Mouse (Mus musculus) liver, postnatal 0 days (tissue): Measurements from ENCODE around the gene Nwd1. TPM values are rescaled to one million over a fixed set of nuclear protein-coding genes. Genes with fewer than 3 reads are reported as not detected.
A peak's percentile ranks its signal among the peaks of the same experiment; 100 is the strongest.
"Not testable (repeated sequence)": the region's sequence is repeated elsewhere in the genome, so short reads cannot be mapped to it uniquely, and the experiment has no call there.

ENCODE experiments used
- ATAC-seq: fragments of 200-750 bp; cut with Nextera tagmentation; 2 replicates; pipeline ENCODE4 v1.8.0; 2017; ENCODE audit warnings: mild to moderate bottlenecking, moderate library complexity
- DNase-seq: peaks from one replicate; pipeline ENCODE4 v3.0.0-alpha.2; 2016
- H3K27ac ChIP-seq: fragments of 300-500 bp; sonication (generic); 2 replicates; pipeline ENCODE4 v1.5.1; 2014; ENCODE audit warnings: antibody characterized with exemption, moderate library complexity, mild to moderate bottlenecking, low read depth
- H3K27me3 ChIP-seq: fragments of 300-500 bp; sonication (generic); 2 replicates; pipeline ENCODE4 v1.6.1; 2014; ENCODE audit warnings: low read length, control low read depth, mixed read lengths; ENCODE audit not compliant: insufficient read depth
- H3K36me3 ChIP-seq: fragments of 300-500 bp; sonication (generic); replicated peaks from 2 replicates; pipeline ENCODE4 v1.6.1; 2014; ENCODE audit warnings: mild to moderate bottlenecking, control low read depth, low read length, moderate library complexity, mixed read lengths; ENCODE audit not compliant: insufficient read depth
- H3K4me1 ChIP-seq: fragments of 300-500 bp; sonication (generic); 2 replicates; pipeline ENCODE4 v1.6.1; 2014; ENCODE audit warnings: antibody characterized with exemption, mild to moderate bottlenecking, control low read depth; ENCODE audit not compliant: insufficient read depth
- H3K4me2 ChIP-seq: fragments of 300-500 bp; sonication (generic); 2 replicates; pipeline ENCODE4 v1.6.1; 2014; ENCODE audit warnings: low read depth, mild to moderate bottlenecking, low read length, moderate library complexity, mixed read lengths
- H3K4me3 ChIP-seq: fragments of 300-500 bp; sonication (generic); 2 replicates; pipeline ENCODE4 v1.5.1; 2014; ENCODE audit warnings: low read depth, low read length
- H3K9ac ChIP-seq: fragments of 300-500 bp; sonication (generic); replicated peaks from 2 replicates; pipeline ENCODE4 v1.6.1; 2014; ENCODE audit warnings: mild to moderate bottlenecking, moderate library complexity
- H3K9me3 ChIP-seq: fragments of 300-500 bp; sonication (generic); 2 replicates; pipeline ENCODE4 v1.6.1; 2016; ENCODE audit warnings: mild to moderate bottlenecking, control low read depth, low read length, mixed read lengths
- CTCF ChIP-seq: sonication (generic); IDR thresholded peaks from 2 replicates; pipeline ENCODE4 v1.5.1; 2016; ENCODE audit warnings: antibody characterized with exemption, low read depth
- EP300 ChIP-seq: IDR thresholded peaks from 2 replicates; pipeline ENCODE4 v1.6.1; 2016; ENCODE audit warnings: antibody characterized with exemption, low read depth, mild to moderate bottlenecking
- WGBS: fragments of 180-500 bp; shearing (Covaris S2); extraction: QIAGEN DNeasy Blood & Tissue Kit; methylation state at CpG from one replicate; pipeline ENCODE4 v1.1.7; 2014; ENCODE audit not compliant: insufficient replicate concordance; 5-methylcytosine and 5-hydroxymethylcytosine counted together
- polyA plus RNA-seq: library from polyadenylated mRNA; unstranded; fragments of >200 nt; fragmentation: Nextera tagmentation; extraction: Ambion mirVana; gene quantifications from 2 replicates; pipeline ENCODE4 v1.2.1, GENCODE M21; 2015

The Nwd1 gene
- polyA plus RNA-seq, 1 experiment from 2014 or later, result not detected

DNA sequence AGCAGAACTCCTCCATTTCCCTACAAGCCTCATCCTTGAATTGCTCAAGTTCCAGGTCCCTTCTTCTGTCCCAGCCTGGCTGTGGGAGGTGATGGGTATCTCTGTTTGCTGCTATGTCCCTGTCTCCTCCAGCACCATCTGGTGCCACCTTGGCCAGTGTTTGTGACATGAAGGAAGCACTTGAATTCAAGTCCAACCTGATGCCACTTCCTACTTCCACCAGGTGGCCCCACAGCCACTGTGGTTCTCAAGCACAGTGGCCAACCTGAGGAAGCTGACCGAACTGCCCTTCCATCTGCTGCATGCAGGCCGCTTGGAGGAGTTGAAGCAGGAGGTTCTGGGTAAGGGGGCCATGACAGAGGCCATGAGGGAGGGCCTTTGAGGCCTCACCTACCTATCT, 27.7 kb downstream of the Nwd1 start:
- Histone ChIP-seq H3K4me2 (no peak overlapping the region), H3K36me3 (no peaks in the 10 kb centered on the region), H3K4me1 (no peaks in the 10 kb centered on the region), H3K27ac (no peak overlapping the region), H3K27me3 (no peaks in the 10 kb centered on the region), H3K9ac (no peak overlapping the region), H3K9me3 (no peaks in the 10 kb centered on the region), H3K4me3 (no peak overlapping the region)
- ATAC-seq (no peak), DNase-seq (no peak)
- 75% methylated on average over 2 of the region's 2 CpGs for WGBS
- TF ChIP-seq EP300 (no peak), CTCF (peak; percentile 47)

DNA sequence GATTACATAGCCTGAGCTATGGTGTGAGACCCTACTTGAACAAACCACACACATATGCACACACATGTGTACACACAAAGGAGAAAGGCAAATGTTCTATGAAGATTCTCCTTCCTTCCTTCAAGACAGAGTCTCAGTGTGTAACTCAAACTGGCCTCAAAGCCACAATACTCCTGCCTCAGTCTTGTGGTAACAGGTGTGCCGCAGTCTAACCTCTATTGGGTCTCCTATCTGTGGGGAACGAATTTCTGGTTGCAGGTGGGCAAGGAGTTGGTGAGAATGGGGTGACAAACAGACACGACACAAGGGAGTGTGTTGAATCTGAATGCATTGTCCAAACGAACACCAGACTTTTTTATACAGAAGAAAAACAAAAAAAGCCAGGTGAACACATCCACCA, 29.9 kb downstream of the Nwd1 start:
- no peaks in the 10 kb centered on the region for H3K4me1 ChIP-seq
- no peaks in the 10 kb centered on the region for H3K27me3 ChIP-seq
- no peak for TF ChIP-seq CTCF
- no peak for TF ChIP-seq EP300
- no peak for ATAC-seq
- H3K9me3 ChIP-seq, result no peaks in the 10 kb centered on the region
- H3K9ac ChIP-seq, result no peak overlapping the region
- no peaks in the 10 kb centered on the region for H3K36me3 ChIP-seq
- no peak overlapping the region for H3K27ac ChIP-seq
- no peak overlapping the region for H3K4me2 ChIP-seq
- H3K4me3 ChIP-seq, result no peak overlapping the region
- WGBS, result 54% methylated on average over 4 of the region's 4 CpGs
- no peak for DNase-seq

DNA sequence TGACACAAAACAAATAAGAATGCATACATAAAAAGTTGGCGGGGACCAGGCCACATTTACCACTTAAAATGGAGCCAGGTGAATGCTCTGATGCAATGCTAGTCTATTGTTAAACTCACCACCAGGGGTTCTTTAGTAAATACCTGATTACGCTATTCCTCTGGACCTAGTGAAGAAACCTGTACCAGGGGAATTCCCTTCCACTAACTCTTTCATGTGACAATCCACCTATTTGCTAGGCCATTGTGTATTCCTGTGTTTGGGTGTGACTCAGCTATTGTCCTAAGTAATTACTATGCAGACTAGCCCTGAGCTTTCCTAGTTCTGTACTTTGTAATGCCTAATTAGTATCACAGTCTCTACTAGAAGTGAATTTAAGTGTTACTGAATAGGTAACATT, 30.3 kb downstream of the Nwd1 start:
- not testable (repeated sequence) for H3K9ac ChIP-seq, H3K27me3 ChIP-seq, H3K27ac ChIP-seq, H3K36me3 ChIP-seq, DNase-seq, H3K9me3 ChIP-seq, ATAC-seq, H3K4me1 ChIP-seq, H3K4me3 ChIP-seq, H3K4me2 ChIP-seq
- WGBS, result 56% methylated on average over 2 of the region's 2 CpGs

DNA sequence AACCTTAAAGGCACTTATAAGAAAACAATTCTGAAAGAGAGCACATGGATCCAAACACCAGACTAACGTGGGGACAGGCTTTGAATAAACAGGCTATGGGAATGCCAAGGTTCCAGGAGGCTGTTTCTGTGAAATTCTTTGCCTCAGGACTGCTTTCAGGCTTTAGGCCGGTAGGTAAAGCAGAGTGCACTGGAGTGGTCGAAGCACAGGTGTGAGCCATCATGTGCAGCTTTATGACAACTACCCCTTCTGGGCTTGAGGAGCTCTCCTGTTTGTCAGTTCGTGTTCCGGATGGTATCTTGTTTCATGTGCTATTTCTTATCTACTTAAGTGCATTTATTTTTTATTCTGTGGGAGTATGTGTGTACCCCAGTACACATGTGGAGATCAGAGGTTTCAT, 30.8 kb downstream of the Nwd1 start:
- WGBS, result 64% methylated on average over 5 of the region's 5 CpGs
- H3K27me3 ChIP-seq, result no peaks in the 10 kb centered on the region
- ATAC-seq, result no peak

DNA sequence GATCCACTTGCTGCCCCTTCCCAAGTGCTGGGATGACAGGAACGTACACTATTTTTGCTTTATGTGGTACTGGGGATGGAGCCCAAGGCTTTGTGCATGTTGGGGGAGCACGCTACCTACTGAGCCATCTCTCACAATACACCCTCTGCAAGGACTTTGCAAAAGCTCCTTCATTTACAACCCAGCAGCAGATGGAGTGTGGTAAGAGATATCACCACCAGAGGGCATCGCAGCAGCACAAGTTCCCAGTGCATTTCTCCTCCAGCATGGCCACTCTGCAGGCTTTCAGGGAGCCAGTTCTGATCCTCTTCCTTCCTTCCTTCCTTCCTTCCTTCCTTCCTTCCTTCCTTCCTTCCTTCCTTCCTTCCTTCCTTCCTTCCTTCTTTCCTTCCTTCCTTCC, 33.6 kb downstream of the Nwd1 start:
- Histone ChIP-seq H3K9me3 (no peaks in the 10 kb centered on the region), H3K4me3 (no peak overlapping the region), H3K27ac (no peak overlapping the region), H3K9ac (no peak overlapping the region), H3K36me3 (no peaks in the 10 kb centered on the region), H3K27me3 (no peaks in the 10 kb centered on the region), H3K4me1 (no peaks in the 10 kb centered on the region), H3K4me2 (no peak overlapping the region)
- 20% methylated on average over 3 of the region's 3 CpGs for WGBS
- ATAC-seq (no peak), DNase-seq (peak; percentile 59)
- TF ChIP-seq EP300 (no peak), CTCF (peak; percentile 82)

More for the DNA sequence above, 30.8 kb downstream of the Nwd1 start:
- H3K36me3 ChIP-seq, result no peaks in the 10 kb centered on the region
- TF ChIP-seq CTCF, result no peak
- no peak for TF ChIP-seq EP300
- H3K4me2 ChIP-seq, result no peak overlapping the region
- H3K4me1 ChIP-seq, result no peaks in the 10 kb centered on the region
- no peak for DNase-seq
- no peaks in the 10 kb centered on the region for H3K9me3 ChIP-seq
- no peak overlapping the region for H3K4me3 ChIP-seq
- H3K9ac ChIP-seq, result no peak overlapping the region
- H3K27ac ChIP-seq, result no peak overlapping the region

DNA sequence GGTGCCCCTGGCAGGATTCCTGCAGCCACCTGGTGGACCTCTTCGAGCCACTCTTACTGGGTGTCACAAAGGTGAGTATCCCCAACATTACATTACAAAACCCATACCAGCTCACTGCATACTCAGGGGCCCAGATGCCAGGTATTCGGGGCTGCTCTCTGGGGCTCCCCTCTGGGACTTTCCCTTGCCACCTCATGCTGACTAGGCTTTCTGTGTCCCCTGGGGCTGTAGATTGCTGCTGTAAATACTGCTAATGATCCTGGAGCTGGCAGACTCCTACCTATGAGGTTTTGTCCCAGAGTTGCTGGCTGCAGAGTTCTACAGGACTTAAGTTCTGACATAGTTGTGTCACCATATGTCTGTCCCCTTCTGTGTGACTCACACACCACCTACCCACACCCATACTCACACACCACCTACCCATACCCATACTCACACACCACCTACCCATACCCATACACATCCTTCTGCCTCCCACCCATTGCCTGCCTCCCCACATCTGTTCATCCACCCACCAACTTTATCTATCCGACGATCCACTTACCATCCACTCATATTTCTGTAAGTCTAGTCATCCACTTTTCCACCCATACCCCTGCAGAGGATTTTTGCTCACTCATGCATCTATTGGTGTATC, 35.7 kb downstream of the Nwd1 start:
- Histone ChIP-seq H3K9me3 (no peaks in the 10 kb centered on the region), H3K4me3 (no peak overlapping the region), H3K4me1 (no peaks in the 10 kb centered on the region), H3K36me3 (no peaks in the 10 kb centered on the region), H3K27me3 (no peaks in the 10 kb centered on the region), H3K27ac (no peak overlapping the region), H3K4me2 (no peak overlapping the region), H3K9ac (no peak overlapping the region)
- WGBS, result 74% methylated on average over 4 of the region's 4 CpGs
- ATAC-seq, result no peak
- no peak for DNase-seq
- no peak for TF ChIP-seq EP300

DNA sequence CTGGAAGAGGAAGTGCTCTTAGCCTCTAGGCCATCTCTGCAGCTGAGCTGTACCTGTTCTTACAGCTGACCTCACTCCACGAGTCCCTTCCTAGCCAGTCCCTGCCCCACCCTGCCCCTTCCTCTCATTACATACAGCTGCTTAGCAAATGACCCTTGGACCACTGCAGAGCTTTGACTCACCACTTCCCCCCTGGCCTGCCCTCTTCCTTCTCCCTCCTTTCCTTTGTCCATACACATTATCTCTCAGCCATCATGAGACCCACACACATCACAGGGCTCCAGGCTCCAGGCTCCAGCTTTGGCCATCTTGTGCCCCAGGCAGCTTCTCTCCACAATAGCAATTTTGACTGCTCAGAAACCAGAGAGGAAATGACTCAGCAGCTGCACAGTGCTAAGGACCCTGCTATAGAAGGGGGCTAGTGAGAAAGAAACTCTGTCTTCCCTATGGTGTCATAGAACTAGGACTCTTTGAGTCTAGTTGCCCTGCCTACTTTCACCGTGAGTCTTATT, 36.6 kb downstream of the Nwd1 start:
- TF ChIP-seq EP300, result no peak
- no peak for TF ChIP-seq CTCF
- H3K9me3 ChIP-seq, result no peaks in the 10 kb centered on the region
- ATAC-seq (peak; percentile 31), DNase-seq (no peak)
- no peaks in the 10 kb centered on the region for H3K36me3 ChIP-seq
- H3K4me1 ChIP-seq, result no peaks in the 10 kb centered on the region
- H3K4me3 ChIP-seq, result no peak overlapping the region
- no peaks in the 10 kb centered on the region for H3K27me3 ChIP-seq
- H3K27ac ChIP-seq, result no peak overlapping the region
- WGBS, result 13% methylated on average over 2 of the region's 2 CpGs
- H3K4me2 ChIP-seq, result no peak overlapping the region
- H3K9ac ChIP-seq, result no peak overlapping the region

DNA sequence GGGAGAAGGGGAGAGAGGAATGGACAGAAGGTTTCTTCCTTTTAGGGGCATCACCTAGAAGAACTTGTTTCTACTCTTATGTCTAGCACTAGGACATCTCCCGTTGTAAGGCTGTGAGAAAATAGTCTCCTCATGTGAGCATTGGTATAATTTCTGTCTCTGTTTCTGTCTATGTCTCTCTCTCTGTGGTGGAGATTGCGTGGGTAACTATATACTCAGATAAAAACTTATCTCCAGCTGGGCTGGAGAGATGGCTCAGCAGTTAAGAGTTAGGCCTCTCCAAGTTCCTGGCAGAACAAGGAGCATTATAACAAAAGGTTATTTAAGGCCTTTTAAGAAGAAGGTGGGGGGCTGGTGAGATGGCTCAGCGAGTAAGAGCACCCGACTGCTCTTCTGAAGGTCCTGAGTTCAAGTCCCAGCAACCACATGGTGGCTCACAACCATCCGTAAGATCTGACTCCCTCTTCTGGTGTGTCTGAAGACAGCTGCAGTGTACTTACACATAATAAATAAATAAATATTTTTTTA, 37.1 kb downstream of the Nwd1 start:
- H3K9ac ChIP-seq, H3K27ac ChIP-seq, H3K36me3 ChIP-seq, DNase-seq, H3K4me2 ChIP-seq, H3K4me3 ChIP-seq, H3K9me3 ChIP-seq, H3K4me1 ChIP-seq, ATAC-seq, H3K27me3 ChIP-seq: not testable (repeated sequence)
- WGBS, result 66% methylated on average over 5 of the region's 5 CpGs
